9 mouse cellular contexts compared by ENCODE assay signal in the genomic region with DNA sequence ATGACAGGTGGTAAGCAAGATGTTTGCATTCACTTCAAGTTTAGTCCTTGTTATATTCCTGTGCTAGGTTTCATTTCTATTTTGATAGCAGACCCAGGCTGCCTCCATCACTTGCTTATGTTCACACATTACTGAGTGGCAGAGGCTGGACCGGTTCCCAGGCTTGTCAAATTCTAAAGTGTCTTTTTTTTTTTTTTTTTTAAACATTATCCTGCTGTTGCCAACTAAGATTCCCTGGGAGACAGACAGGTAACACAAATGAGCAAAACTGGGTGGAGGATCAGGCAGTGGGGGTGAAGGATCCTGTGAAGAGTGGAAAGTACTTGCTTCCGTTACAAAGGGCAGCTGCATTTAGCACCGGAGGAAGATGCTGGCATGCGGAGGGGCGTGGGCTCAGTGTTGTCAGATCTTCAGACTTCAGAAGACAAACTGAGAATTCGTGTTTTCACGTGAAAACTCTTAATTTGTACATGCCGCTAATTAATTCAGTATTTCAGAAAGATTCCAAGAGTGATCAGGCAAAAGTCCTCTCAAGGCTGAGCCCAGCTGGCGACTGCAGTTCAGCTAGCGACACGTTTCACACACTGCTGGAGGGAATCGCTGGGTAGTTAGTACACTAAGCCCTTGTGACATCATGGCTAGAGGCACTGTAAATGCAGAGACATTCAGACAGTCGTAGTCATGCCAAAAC.
A peak's percentile ranks its signal among the peaks of the same experiment; 100 is the strongest.
DNase-seq lines count a peak whose midpoint lies in the region; ATAC-seq and TF ChIP-seq lines count a peak whose summit lies in the region.
"Had no signal": no experiment of that assay in that cellular context is flagged by ENCODE, and none has a peak within 500 bp of the region (broad histone marks: within the 10 kb centered on the region; RNA-seq: fewer than 3 reads in every experiment).

No protein-coding gene starts in this region.

- H3K9ac ChIP-seq in midbrain, embryonic 13.5 days (replicated peaks): no peak overlapping the region
- H3K9ac ChIP-seq in hindbrain, embryonic 16.5 days (ENCODE audit: low read depth, low read length): 0 out of 2 replicates have a peak overlapping the region, but pooled peaks have one; percentile 9
- H3K9ac ChIP-seq: kidney, embryonic 15.5 days; lung, embryonic 15.5 days had no signal

- no peak overlapping the region for H3K27ac ChIP-seq in midbrain, embryonic 13.5 days
- no peak overlapping the region for H3K27ac ChIP-seq in midbrain, embryonic 10.5 days (replicated peaks)
- H3K27ac ChIP-seq in hindbrain, embryonic 16.5 days (ENCODE audit: low read depth, low read length): no peak overlapping the region
- no peak overlapping the region for H3K27ac ChIP-seq in kidney, adult 2 months (ENCODE audit: insufficient read depth, low read depth, low read length)
- H3K27ac ChIP-seq: kidney, embryonic 15.5 days; lung, embryonic 15.5 days had no signal

- no peak for DNase-seq in midbrain, embryonic 10.5 days (ENCODE audit: low spot score)
- peak; percentile 67 to 85 for DNase-seq in left cerebral cortex, postnatal 14 days (ENCODE audit: low spot score in 2 of 2)
- DNase-seq in spleen, adult 12 weeks (ENCODE audit: low spot score): no peak
- no peak for DNase-seq in gastrocnemius, adult 18-20 months (ENCODE audit: low spot score)
- no peak for DNase-seq in kidney, adult 2 months

- no peak overlapping the region for H3K4me3 ChIP-seq in midbrain, embryonic 13.5 days (replicated peaks)
- H3K4me3 ChIP-seq in midbrain, embryonic 10.5 days: no peak overlapping the region
- H3K4me3 ChIP-seq in hindbrain, embryonic 16.5 days (ENCODE audit: low read length): peak overlapping the region; percentile 6; the same call in 1 of the 2 replicates
- H3K4me3 ChIP-seq in kidney, adult 2 months (ENCODE audit: insufficient read depth, low read depth, low read length): no peak overlapping the region
- H3K4me3 ChIP-seq: kidney, embryonic 15.5 days; lung, embryonic 15.5 days had no signal

- H3K36me3 ChIP-seq in midbrain, embryonic 13.5 days: no peaks in the 10 kb centered on the region
- H3K36me3 ChIP-seq in midbrain, embryonic 10.5 days: no peaks in the 10 kb centered on the region
- H3K36me3 ChIP-seq in hindbrain, embryonic 16.5 days (ENCODE audit: control insufficient read depth, insufficient read depth, low read length): no peaks in the 10 kb centered on the region
- no peaks in the 10 kb centered on the region for H3K36me3 ChIP-seq in kidney, adult 2 months (ENCODE audit: control insufficient read depth, insufficient read depth, low read length)
- H3K36me3 ChIP-seq: kidney, embryonic 15.5 days; lung, embryonic 15.5 days had no signal

- 36% methylated on average over 13 of the region's 13 CpGs for WGBS in midbrain, embryonic 13.5 days
- 40% methylated on average over 13 of the region's 13 CpGs for WGBS in midbrain, embryonic 10.5 days
- 25% methylated on average over 13 of the region's 13 CpGs for WGBS in hindbrain, embryonic 16.5 days
- 42% methylated on average over 13 of the region's 13 CpGs for WGBS in kidney, adult 2 months

- 0 out of 2 replicates have a peak overlapping the region, but pooled peaks have one; percentile 1 for H3K4me2 ChIP-seq in midbrain, embryonic 13.5 days (replicated peaks)
- H3K4me2 ChIP-seq in hindbrain, embryonic 16.5 days (ENCODE audit: low read length): peak overlapping the region; percentile 41
- H3K4me2 ChIP-seq: kidney, embryonic 15.5 days; lung, embryonic 15.5 days had no signal

- no peak for TF ChIP-seq CTCF in kidney, adult 2 months (conservative IDR thresholded peaks at IDR 0.05; ENCODE audit: insufficient read depth, insufficient read length, low read depth, low read length)

- H3K4me1 ChIP-seq in midbrain, embryonic 13.5 days (replicated peaks): 0 out of 2 replicates have a peak, but pooled peaks cover 3% of the 10 kb centered on the region
- H3K4me1 ChIP-seq in midbrain, embryonic 10.5 days: no peaks in the 10 kb centered on the region
- peaks cover 4% of the 10 kb centered on the region; the same call in 1 of the 2 replicates for H3K4me1 ChIP-seq in hindbrain, embryonic 16.5 days (ENCODE audit: control insufficient read depth, insufficient read depth, low read depth, low read length)
- H3K4me1 ChIP-seq in kidney, adult 2 months (ENCODE audit: control insufficient read depth, insufficient read depth, low read length): no peaks in the 10 kb centered on the region
- H3K4me1 ChIP-seq: kidney, embryonic 15.5 days; lung, embryonic 15.5 days had no signal

- H3K9me3 ChIP-seq in midbrain, embryonic 13.5 days: no peaks in the 10 kb centered on the region
- H3K9me3 ChIP-seq in midbrain, embryonic 10.5 days (replicated peaks): no peaks in the 10 kb centered on the region
- H3K9me3 ChIP-seq in hindbrain, embryonic 16.5 days (ENCODE audit: control insufficient read depth, low read length): no peaks in the 10 kb centered on the region
- H3K9me3 ChIP-seq: kidney, embryonic 15.5 days; lung, embryonic 15.5 days had no signal

- TF ChIP-seq POLR2A in kidney, adult 2 months (IDR thresholded peaks at IDR 0.05; ENCODE audit: low read depth, low read length): no peak

- intact Hi-C loops in left cerebral cortex, postnatal 14 days (cut with DNase I): no loop called here

- H3K27me3 ChIP-seq in midbrain, embryonic 13.5 days: no peaks in the 10 kb centered on the region
- H3K27me3 ChIP-seq in midbrain, embryonic 10.5 days (ENCODE audit: low read depth, poor library complexity, severe bottlenecking): no peaks in the 10 kb centered on the region
- H3K27me3 ChIP-seq in hindbrain, embryonic 16.5 days (replicated peaks; ENCODE audit: control insufficient read depth, insufficient read depth, low read length): no peaks in the 10 kb centered on the region
- no peaks in the 10 kb centered on the region for H3K27me3 ChIP-seq in kidney, adult 2 months (replicated peaks; ENCODE audit: control insufficient read depth, insufficient read depth, low read length)
- H3K27me3 ChIP-seq: kidney, embryonic 15.5 days; lung, embryonic 15.5 days had no signal

- ATAC-seq in midbrain, embryonic 13.5 days: no peak; the same call in 1 of the 2 replicates
- ATAC-seq in hindbrain, embryonic 16.5 days: peak; percentile 54

Comparison
In these comparisons a context has a peak if more than half of its experiments do, and no peak if none do; other contexts are left out.
1. DNase-seq: peak in left cerebral cortex, postnatal 14 days (2 of 2); none in midbrain, embryonic 10.5 days (single experiment), spleen, adult 12 weeks (single experiment), gastrocnemius, adult 18-20 months (single experiment) and kidney, adult 2 months (single experiment).